Mouse (Mus musculus) myocyte (in vitro differentiated cells): ENCODE data around the gene Ppp1r37. TPM values are rescaled to one million over a fixed set of nuclear protein-coding genes. Genes with fewer than 3 reads are reported as not detected.
A peak's percentile ranks its signal among the peaks of the same experiment; 100 is the strongest.

ENCODE experiments used
- H3K27me3 ChIP-seq: one replicate; pipeline ENCODE4 v1.6.1; 2011; ENCODE audit not compliant: control insufficient read depth, insufficient read depth, insufficient read length
- H3K36me3 ChIP-seq: one replicate; pipeline ENCODE4 v1.6.1; 2011; ENCODE audit not compliant: control insufficient read depth, insufficient read depth
- H3K4me2 ChIP-seq: one replicate; pipeline ENCODE4 v1.6.1; 2011; ENCODE audit warnings: low read depth, control low read depth
- H3K4me3 ChIP-seq: one replicate; pipeline ENCODE4 v1.5.1; 2011; ENCODE audit warnings: mild to moderate bottlenecking, control low read depth, moderate library complexity
- H3K79me2 ChIP-seq: one replicate; pipeline ENCODE4 v1.6.1; 2011; ENCODE audit not compliant: control insufficient read depth, insufficient read depth
- H3ac ChIP-seq: one replicate; pipeline ENCODE4 v1.6.1; 2011; ENCODE audit not compliant: control insufficient read depth, insufficient read length
- CEBPB ChIP-seq: IDR thresholded peaks from 2 replicates; pipeline ENCODE4 v1.6.1; 2011; ENCODE audit warnings: mild to moderate bottlenecking, moderate library complexity; ENCODE audit not compliant: poor library complexity, insufficient read depth, severe bottlenecking
- E2F4 ChIP-seq: IDR thresholded peaks from one replicate; pipeline ENCODE4 v1.6.1; 2011; ENCODE audit warnings: mild to moderate bottlenecking, control low read depth, moderate library complexity; ENCODE audit not compliant: insufficient read depth
- MAX ChIP-seq: IDR thresholded peaks from one replicate; pipeline ENCODE4 v1.6.1; 2011; ENCODE audit warnings: low read depth, mild to moderate bottlenecking, control low read depth
- MYOD1 ChIP-seq, 3 experiments: IDR thresholded peaks; one replicate each; pipeline ENCODE4 v1.6.1; 2011; ENCODE audit warnings: control low read depth in 2 of 3, low read depth in 2 of 3, mild to moderate bottlenecking in 2 of 3, moderate library complexity in 1 of 3; ENCODE audit not compliant: insufficient read length in 2 of 3, control insufficient read depth in 1 of 3
- MYOG ChIP-seq, 3 experiments: IDR thresholded peaks; one replicate each; pipeline ENCODE4 v1.6.1; 2011; ENCODE audit warnings: control low read depth in 2 of 3, low read depth in 2 of 3, mild to moderate bottlenecking in 2 of 3; ENCODE audit not compliant: insufficient read length in 2 of 3, control insufficient read depth in 1 of 3, insufficient read depth in 1 of 3
- POLR2A ChIP-seq: IDR thresholded peaks from one replicate; pipeline ENCODE4 v1.6.1; 2011; ENCODE audit warnings: low read depth, mild to moderate bottlenecking, control low read depth, moderate library complexity; ENCODE audit not compliant: insufficient read length
- POLR2AphosphoS2 ChIP-seq: IDR thresholded peaks from one replicate; pipeline ENCODE4 v1.6.1; 2011; ENCODE audit warnings: low read depth, control low read depth; ENCODE audit not compliant: insufficient read length
- REST ChIP-seq: IDR thresholded peaks from one replicate; pipeline ENCODE4 v1.6.1; 2011; ENCODE audit warnings: mild to moderate bottlenecking, control low read depth, moderate library complexity; ENCODE audit not compliant: insufficient read depth, insufficient read length
- SRF ChIP-seq: IDR thresholded peaks from one replicate; pipeline ENCODE4 v1.6.1; 2011; ENCODE audit warnings: low read depth; ENCODE audit not compliant: control insufficient read depth, insufficient read length
- TCF12 ChIP-seq: IDR thresholded peaks from one replicate; pipeline ENCODE4 v1.6.1; 2011; ENCODE audit warnings: mild to moderate bottlenecking, control low read depth; ENCODE audit not compliant: poor library complexity, insufficient read depth, severe bottlenecking
- TCF3 ChIP-seq: IDR thresholded peaks from one replicate; pipeline ENCODE4 v1.6.1; 2011; ENCODE audit warnings: low read depth, control low read depth; ENCODE audit not compliant: insufficient read length
- USF1 ChIP-seq: IDR thresholded peaks from one replicate; pipeline ENCODE4 v1.6.1; 2011; ENCODE audit warnings: low read depth, mild to moderate bottlenecking, control low read depth, moderate library complexity
- polyA plus RNA-seq: library from polyadenylated mRNA; unstranded; fragments of >200 nt; fragmentation: generic; extraction: Trizol; gene quantifications from one replicate; pipeline ENCODE4 v1.2.1, GENCODE M21; 2012; ENCODE audit warnings: missing spikeins

Ppp1r37 gene
- polyA plus RNA-seq, 1 experiment, result 48.4 TPM

- no peaks in the 10 kb centered on the region for H3K27me3 ChIP-seq
These were observed 3.9 kb downstream of the Ppp1r37 start for GRCm38 (mm10) chr7:19558965-19559364.

GRCm38 (mm10) chr7:19557982-19558900 is 4.6 kb downstream of the Ppp1r37 start:
- Histone ChIP-seq H3K27me3 (no peaks in the 10 kb centered on the region), H3K36me3 (no peaks in the 10 kb centered on the region), H3K79me2 (peaks cover 77% of the 10 kb centered on the region), H3K4me2 (no peak overlapping the region), H3K4me3 (no peak overlapping the region), H3ac (no peak overlapping the region)
- TF ChIP-seq E2F4 (no peak), MAX (no peak), SRF (no peak), POLR2AphosphoS2 (no peak), MYOG (IDR thresholded peaks at IDR 0.05; ENCODE audit: control insufficient read depth in 1 of 3, insufficient read depth in 1 of 3, insufficient read length in 2 of 3, low read depth in 2 of 3) (no peak), MYOD1 (IDR thresholded peaks at IDR 0.05; ENCODE audit: control insufficient read depth in 1 of 3, insufficient read length in 2 of 3, low read depth in 2 of 3) (no peak), TCF3 (no peak), TCF12 (no peak), USF1 (no peak), CEBPB (no peak), REST (no peak), POLR2A (no peak)

More at GRCm38 (mm10) chr7:19558965-19559364, 3.9 kb downstream of the Ppp1r37 start:
- Histone ChIP-seq H3K4me2 (no peak overlapping the region), H3K79me2 (peaks cover 70% of the 10 kb centered on the region), H3ac (no peak overlapping the region), H3K4me3 (no peak overlapping the region), H3K36me3 (no peaks in the 10 kb centered on the region)
- no peak for TF ChIP-seq POLR2AphosphoS2
- no peak for TF ChIP-seq TCF3
- no peak for TF ChIP-seq MYOG (IDR thresholded peaks at IDR 0.05; ENCODE audit: control insufficient read depth in 1 of 3, insufficient read depth in 1 of 3, insufficient read length in 2 of 3, low read depth in 2 of 3)
- TF ChIP-seq MAX, result no peak
- TF ChIP-seq REST, result no peak
- TF ChIP-seq POLR2A, result no peak
- TF ChIP-seq MYOD1 (IDR thresholded peaks at IDR 0.05; ENCODE audit: control insufficient read depth in 1 of 3, insufficient read length in 2 of 3, low read depth in 2 of 3), result no peak
- TF ChIP-seq USF1, result no peak

- H3K36me3 ChIP-seq, result no peaks in the 10 kb centered on the region
These were observed 5.8 kb downstream of the Ppp1r37 start for GRCm38 (mm10) chr7:19557086-19557485.

GRCm38 (mm10) chr7:19554168-19554567 is 8.7 kb downstream of the Ppp1r37 start:
- H3K4me2 ChIP-seq, result no peak overlapping the region
- H3ac ChIP-seq, result no peak overlapping the region
- TF ChIP-seq MYOD1 (IDR thresholded peaks at IDR 0.05; ENCODE audit: control insufficient read depth in 1 of 3, insufficient read length in 2 of 3, low read depth in 2 of 3) (no peak), MAX (no peak), E2F4 (no peak), TCF3 (no peak), SRF (no peak), REST (no peak), POLR2A (no peak), POLR2AphosphoS2 (no peak), USF1 (no peak), MYOG (IDR thresholded peaks at IDR 0.05; ENCODE audit: control insufficient read depth in 1 of 3, insufficient read depth in 1 of 3, insufficient read length in 2 of 3, low read depth in 2 of 3) (no peak), TCF12 (no peak), CEBPB (no peak)
- H3K4me3 ChIP-seq, result no peak overlapping the region
- peaks cover 4% of the 10 kb centered on the region for H3K36me3 ChIP-seq
- no peaks in the 10 kb centered on the region for H3K27me3 ChIP-seq
- peaks cover 78% of the 10 kb centered on the region for H3K79me2 ChIP-seq

More at GRCm38 (mm10) chr7:19557086-19557485, 5.8 kb downstream of the Ppp1r37 start:
- Histone ChIP-seq H3K27me3 (no peaks in the 10 kb centered on the region), H3K4me2 (no peak overlapping the region), H3K79me2 (peaks cover 83% of the 10 kb centered on the region), H3K4me3 (no peak overlapping the region), H3ac (no peak overlapping the region)
- TF ChIP-seq REST (no peak), POLR2A (no peak), MYOD1 (IDR thresholded peaks at IDR 0.05; ENCODE audit: control insufficient read depth in 1 of 3, insufficient read length in 2 of 3, low read depth in 2 of 3) (no peak), TCF12 (no peak), MAX (no peak), CEBPB (no peak), SRF (no peak), TCF3 (no peak), POLR2AphosphoS2 (no peak), MYOG (IDR thresholded peaks at IDR 0.05; ENCODE audit: control insufficient read depth in 1 of 3, insufficient read depth in 1 of 3, insufficient read length in 2 of 3, low read depth in 2 of 3) (no peak), USF1 (no peak), E2F4 (no peak)

GRCm38 (mm10) chr7:19552443-19552842 is 10.4 kb downstream of the Ppp1r37 start:
- peak in 1 of 3 experiments; percentile 44 for TF ChIP-seq MYOD1 (IDR thresholded peaks at IDR 0.05; ENCODE audit: control insufficient read depth in 1 of 3, insufficient read length in 2 of 3, low read depth in 2 of 3)
- no peak for TF ChIP-seq POLR2A
- TF ChIP-seq MYOG (IDR thresholded peaks at IDR 0.05; ENCODE audit: control insufficient read depth in 1 of 3, insufficient read depth in 1 of 3, insufficient read length in 2 of 3, low read depth in 2 of 3), result peak in 2 of 3 experiments; percentile 40 to 61
- Histone ChIP-seq H3K4me2 (no peak overlapping the region), H3K36me3 (peaks cover 4% of the 10 kb centered on the region), H3K4me3 (no peak overlapping the region), H3K27me3 (no peaks in the 10 kb centered on the region), H3K79me2 (peaks cover 77% of the 10 kb centered on the region), H3ac (no peak overlapping the region)
